Mouse (Mus musculus): ENCODE data around the gene Olfr1373.

- TF ChIP-seq POLR2A (IDR thresholded peaks at IDR 0.05; ENCODE audit: low read depth, low read length) (no peak), CTCF (IDR thresholded peaks at IDR 0.05; ENCODE audit: borderline replicate concordance, insufficient read depth, low read length) (no peak)
Measured at GRCm38 (mm10) chr11:52168461-52168860, 23.1 kb upstream of the Olfr1373 start.
